Mouse (Mus musculus): ENCODE measurements around the gene Asic2. TPM values are rescaled to one million over a fixed set of nuclear protein-coding genes. Genes with fewer than 3 reads are reported as not detected.

Asic2 gene
- polyA plus RNA-seq, 1 experiment from 2014 or later = 12.4 TPM

- Histone ChIP-seq H3K9me3 (ENCODE audit: control insufficient read depth, low read length) (no peaks in the 10 kb centered on the region), H3K27ac (no peak overlapping the region), H3K27me3 (ENCODE audit: control insufficient read depth, insufficient read depth, low read length) (no peaks in the 10 kb centered on the region), H3K4me3 (replicated peaks; ENCODE audit: low read length) (no peak overlapping the region), H3K4me2 (replicated peaks) (no peak overlapping the region), H3K9ac (no peak overlapping the region), H3K36me3 (replicated peaks; ENCODE audit: control insufficient read depth, insufficient read depth) (no peaks in the 10 kb centered on the region), H3K4me1 (replicated peaks; ENCODE audit: control insufficient read depth, insufficient read depth, low read length) (peaks cover 8% of the 10 kb centered on the region; the same call in 1 of the 2 replicates)
- ATAC-seq (ENCODE audit: low FRiP score) (no peak), DNase-seq (ENCODE audit: low spot score) (no peak)
- 77% methylated on average over 19 of the region's 19 CpGs for WGBS
Measured at GRCm38 (mm10) chr11:80923286-80923951, 1044.8 kb downstream of the Asic2 start.

- ATAC-seq (ENCODE audit: low FRiP score) = no peak
- H3K27me3 ChIP-seq (ENCODE audit: control insufficient read depth, insufficient read depth, low read length) = no peaks in the 10 kb centered on the region
- 90% methylated on average over 5 of the region's 5 CpGs for WGBS
Measured at GRCm38 (mm10) chr11:80918332-80918731, 1049.9 kb downstream of the Asic2 start.

GRCm38 (mm10) chr11:80917688-80918087 is 1050.6 kb downstream of the Asic2 start:
- Histone ChIP-seq H3K36me3 (replicated peaks; ENCODE audit: control insufficient read depth, insufficient read depth) (no peaks in the 10 kb centered on the region), H3K9me3 (ENCODE audit: control insufficient read depth, low read length) (peaks cover 5% of the 10 kb centered on the region; the same call in 1 of the 2 replicates), H3K4me3 (replicated peaks; ENCODE audit: low read length) (no peak overlapping the region), H3K27me3 (ENCODE audit: control insufficient read depth, insufficient read depth, low read length) (no peaks in the 10 kb centered on the region), H3K9ac (no peak overlapping the region), H3K4me1 (replicated peaks; ENCODE audit: control insufficient read depth, insufficient read depth, low read length) (no peaks in the 10 kb centered on the region), H3K27ac (no peak overlapping the region), H3K4me2 (replicated peaks) (no peak overlapping the region)
- DNase-seq (ENCODE audit: low spot score) = no peak
- ATAC-seq (ENCODE audit: low FRiP score) = no peak

More at GRCm38 (mm10) chr11:80918332-80918731, 1049.9 kb downstream of the Asic2 start:
- H3K4me2 ChIP-seq (replicated peaks) = no peak overlapping the region
- no peak overlapping the region for H3K9ac ChIP-seq
- H3K27ac ChIP-seq = no peak overlapping the region
- no peak overlapping the region for H3K4me3 ChIP-seq (replicated peaks; ENCODE audit: low read length)
- H3K9me3 ChIP-seq (ENCODE audit: control insufficient read depth, low read length) = peaks cover 5% of the 10 kb centered on the region; the same call in 1 of the 2 replicates
- H3K36me3 ChIP-seq (replicated peaks; ENCODE audit: control insufficient read depth, insufficient read depth) = no peaks in the 10 kb centered on the region
- H3K4me1 ChIP-seq (replicated peaks; ENCODE audit: control insufficient read depth, insufficient read depth, low read length) = 0 out of 2 replicates have a peak, but pooled peaks cover under 1% of the 10 kb centered on the region
- DNase-seq (ENCODE audit: low spot score) = no peak

- Histone ChIP-seq H3K36me3 (replicated peaks; ENCODE audit: control insufficient read depth, insufficient read depth) (no peaks in the 10 kb centered on the region), H3K27me3 (ENCODE audit: control insufficient read depth, insufficient read depth, low read length) (no peaks in the 10 kb centered on the region), H3K4me1 (replicated peaks; ENCODE audit: control insufficient read depth, insufficient read depth, low read length) (no peaks in the 10 kb centered on the region), H3K27ac (no peak overlapping the region), H3K4me2 (replicated peaks) (no peak overlapping the region), H3K9ac (no peak overlapping the region), H3K9me3 (ENCODE audit: control insufficient read depth, low read length) (peaks cover 5% of the 10 kb centered on the region; the same call in 1 of the 2 replicates), H3K4me3 (replicated peaks; ENCODE audit: low read length) (no peak overlapping the region)
- DNase-seq (ENCODE audit: low spot score) (no peak), ATAC-seq (ENCODE audit: low FRiP score) (no peak)
- WGBS = 47% methylated on average over 4 of the region's 4 CpGs
Measured at GRCm38 (mm10) chr11:80913408-80914024, 1054.7 kb downstream of the Asic2 start.

- Histone ChIP-seq H3K27ac (no peak overlapping the region), H3K4me3 (replicated peaks; ENCODE audit: low read length) (no peak overlapping the region), H3K9ac (no peak overlapping the region), H3K4me1 (replicated peaks; ENCODE audit: control insufficient read depth, insufficient read depth, low read length) (no peaks in the 10 kb centered on the region), H3K27me3 (ENCODE audit: control insufficient read depth, insufficient read depth, low read length) (no peaks in the 10 kb centered on the region), H3K9me3 (ENCODE audit: control insufficient read depth, low read length) (peaks cover 5% of the 10 kb centered on the region; the same call in 1 of the 2 replicates), H3K36me3 (replicated peaks; ENCODE audit: control insufficient read depth, insufficient read depth) (no peaks in the 10 kb centered on the region), H3K4me2 (replicated peaks) (no peak overlapping the region)
- ATAC-seq (ENCODE audit: low FRiP score) = no peak
- DNase-seq (ENCODE audit: low spot score) = no peak
- 83% methylated on average over 5 of the region's 5 CpGs for WGBS
Measured at GRCm38 (mm10) chr11:80912721-80913120, 1055.5 kb downstream of the Asic2 start.

- H3K4me2 ChIP-seq (replicated peaks) = no peak overlapping the region
- WGBS = 85% methylated on average over 6 of the region's 6 CpGs
- no peaks in the 10 kb centered on the region for H3K36me3 ChIP-seq (replicated peaks; ENCODE audit: control insufficient read depth, insufficient read depth)
- no peaks in the 10 kb centered on the region for H3K4me1 ChIP-seq (replicated peaks; ENCODE audit: control insufficient read depth, insufficient read depth, low read length)
- DNase-seq (ENCODE audit: low spot score) = no peak
- ATAC-seq (ENCODE audit: low FRiP score) = no peak
- H3K4me3 ChIP-seq (replicated peaks; ENCODE audit: low read length) = no peak overlapping the region
- H3K27me3 ChIP-seq (ENCODE audit: control insufficient read depth, insufficient read depth, low read length) = no peaks in the 10 kb centered on the region
- no peak overlapping the region for H3K27ac ChIP-seq
- no peak overlapping the region for H3K9ac ChIP-seq
- no peaks in the 10 kb centered on the region for H3K9me3 ChIP-seq (ENCODE audit: control insufficient read depth, low read length)
Measured at GRCm38 (mm10) chr11:80907820-80908219, 1060.4 kb downstream of the Asic2 start.

- WGBS = 41% methylated on average over 4 of the region's 4 CpGs
- Histone ChIP-seq H3K36me3 (replicated peaks; ENCODE audit: control insufficient read depth, insufficient read depth) (no peaks in the 10 kb centered on the region), H3K9me3 (ENCODE audit: control insufficient read depth, low read length) (no peaks in the 10 kb centered on the region), H3K9ac (no peak overlapping the region), H3K27me3 (ENCODE audit: control insufficient read depth, insufficient read depth, low read length) (no peaks in the 10 kb centered on the region), H3K27ac (no peak overlapping the region), H3K4me3 (replicated peaks; ENCODE audit: low read length) (no peak overlapping the region), H3K4me1 (replicated peaks; ENCODE audit: control insufficient read depth, insufficient read depth, low read length) (no peaks in the 10 kb centered on the region), H3K4me2 (replicated peaks) (no peak overlapping the region)
- ATAC-seq (ENCODE audit: low FRiP score) (no peak), DNase-seq (ENCODE audit: low spot score) (peak; percentile 78)
Measured at GRCm38 (mm10) chr11:80906456-80906855, 1061.8 kb downstream of the Asic2 start.

GRCm38 (mm10) chr11:80904559-80904958 is 1063.7 kb downstream of the Asic2 start:
- H3K36me3 ChIP-seq (replicated peaks; ENCODE audit: control insufficient read depth, insufficient read depth) = no peaks in the 10 kb centered on the region
- no peaks in the 10 kb centered on the region for H3K4me1 ChIP-seq (replicated peaks; ENCODE audit: control insufficient read depth, insufficient read depth, low read length)
- no peak overlapping the region for H3K4me2 ChIP-seq (replicated peaks)
- DNase-seq (ENCODE audit: low spot score) (no peak), ATAC-seq (ENCODE audit: low FRiP score) (no peak)
- 47% methylated on average over 2 of the region's 2 CpGs for WGBS
- H3K27ac ChIP-seq = no peak overlapping the region
- H3K27me3 ChIP-seq (ENCODE audit: control insufficient read depth, insufficient read depth, low read length) = no peaks in the 10 kb centered on the region
- H3K9ac ChIP-seq = no peak overlapping the region
- no peaks in the 10 kb centered on the region for H3K9me3 ChIP-seq (ENCODE audit: control insufficient read depth, low read length)
- H3K4me3 ChIP-seq (replicated peaks; ENCODE audit: low read length) = no peak overlapping the region

GRCm38 (mm10) chr11:80903426-80903825 is 1064.8 kb downstream of the Asic2 start:
- no peak overlapping the region for H3K27ac ChIP-seq
- ATAC-seq (ENCODE audit: low FRiP score) (no peak), DNase-seq (ENCODE audit: low spot score) (no peak)
- H3K4me1 ChIP-seq (replicated peaks; ENCODE audit: control insufficient read depth, insufficient read depth, low read length) = no peaks in the 10 kb centered on the region
- H3K36me3 ChIP-seq (replicated peaks; ENCODE audit: control insufficient read depth, insufficient read depth) = no peaks in the 10 kb centered on the region
- WGBS = 90% methylated on average over 10 of the region's 10 CpGs
- no peak overlapping the region for H3K4me2 ChIP-seq (replicated peaks)
- H3K27me3 ChIP-seq (ENCODE audit: control insufficient read depth, insufficient read depth, low read length) = no peaks in the 10 kb centered on the region
- H3K4me3 ChIP-seq (replicated peaks; ENCODE audit: low read length) = no peak overlapping the region
- no peaks in the 10 kb centered on the region for H3K9me3 ChIP-seq (ENCODE audit: control insufficient read depth, low read length)
- H3K9ac ChIP-seq = no peak overlapping the region
